Mouse (Mus musculus) adrenal gland, postnatal 10 days (tissue): ENCODE data around the gene Cd200. TPM values are rescaled to one million over a fixed set of nuclear protein-coding genes. Genes with fewer than 3 reads are reported as not detected.
"Not testable (repeated sequence)": the region's sequence is repeated elsewhere in the genome, so short reads cannot be mapped to it uniquely, and the experiment has no call there.

Experiments
- DNase-seq: peaks from one replicate; pipeline ENCODE4 v3.0.0; 2021; ENCODE audit warnings: mixed read lengths
- total RNA-seq, 2 experiments: library from RNA; stranded (reverse); gene quantifications; 2 replicates each; pipeline ENCODE4 v1.2.3; 2021

Cd200 gene
- total RNA-seq, 2 experiments from 2014 or later: 68.9 to 80.1 TPM

DNA sequence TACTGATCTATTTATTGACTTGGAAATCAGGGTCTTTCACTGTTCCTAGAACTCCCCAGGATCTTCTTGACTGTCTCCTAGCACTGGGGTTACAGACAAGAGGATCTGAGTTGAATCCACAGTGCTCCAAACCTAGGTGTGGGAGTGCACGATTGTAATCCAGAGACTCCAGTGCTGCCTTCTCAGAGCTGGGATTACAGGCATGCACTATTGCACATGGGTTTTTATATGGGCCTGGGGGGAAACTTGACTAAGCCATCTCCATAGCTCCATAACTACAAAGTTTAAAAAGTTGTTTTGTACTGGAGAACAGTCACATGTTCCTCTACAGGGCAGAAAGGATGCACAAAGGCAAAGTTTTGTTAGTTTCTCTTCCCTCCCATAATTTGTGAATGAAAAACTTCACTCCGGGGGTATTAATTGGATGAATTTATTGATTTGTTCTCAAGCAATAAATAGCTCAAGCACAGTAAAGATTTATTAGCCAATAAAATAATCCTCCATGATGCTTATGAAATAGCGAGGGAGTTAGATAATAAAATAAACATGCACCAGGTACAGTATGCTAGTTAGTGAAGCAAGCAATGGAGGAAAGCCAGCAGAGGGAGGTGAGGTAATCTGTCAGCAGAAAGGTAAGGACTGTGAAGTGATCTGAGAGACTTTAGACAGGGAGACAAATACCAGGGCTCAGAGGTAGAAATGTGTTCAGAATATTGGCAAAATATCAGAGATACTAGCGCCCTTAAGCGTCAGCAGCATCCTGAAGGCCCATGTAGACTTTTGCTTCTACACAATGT is 30.5 kb downstream of the Cd200 start:
- no peak for DNase-seq

DNA sequence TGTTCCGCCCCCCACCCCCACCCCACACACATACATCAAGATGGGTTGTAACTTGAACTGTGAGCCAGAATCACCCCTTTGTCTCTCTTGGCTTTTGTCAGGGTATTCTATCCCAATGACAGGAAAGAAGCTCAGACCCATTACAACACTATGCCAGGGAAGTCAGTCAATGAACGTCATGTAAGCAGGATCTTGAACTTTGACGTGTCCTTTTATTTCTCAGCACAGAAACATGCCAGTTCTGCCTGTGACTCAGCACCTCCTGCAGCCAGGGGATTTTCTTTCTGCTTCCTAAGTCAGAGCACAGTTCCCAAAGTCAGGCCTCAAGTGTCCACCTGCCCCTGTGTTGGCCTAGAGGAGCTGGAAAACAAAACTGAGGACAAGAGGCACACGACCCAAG is 31.5 kb downstream of the Cd200 start:
- no peak for DNase-seq

DNA sequence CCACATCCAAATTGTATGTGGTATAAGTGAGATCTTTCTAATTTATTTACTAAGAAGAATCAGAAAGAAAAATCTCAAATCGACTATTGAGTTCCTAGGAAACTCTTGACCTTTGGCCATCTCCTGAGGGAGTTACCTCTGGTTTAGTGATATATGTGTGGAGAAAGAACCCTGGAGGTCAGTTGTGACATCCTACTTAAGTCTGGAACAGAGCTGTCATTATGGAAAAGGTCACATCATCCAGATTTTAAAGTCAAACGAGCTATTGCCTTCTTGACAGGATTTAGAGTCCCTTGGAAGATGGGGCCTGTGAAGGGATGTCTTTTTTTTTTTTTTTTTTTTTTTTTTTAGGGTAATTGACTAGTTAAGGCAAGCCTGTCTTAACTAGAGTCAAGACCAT is 32.0 kb downstream of the Cd200 start:
- DNase-seq: no peak

DNA sequence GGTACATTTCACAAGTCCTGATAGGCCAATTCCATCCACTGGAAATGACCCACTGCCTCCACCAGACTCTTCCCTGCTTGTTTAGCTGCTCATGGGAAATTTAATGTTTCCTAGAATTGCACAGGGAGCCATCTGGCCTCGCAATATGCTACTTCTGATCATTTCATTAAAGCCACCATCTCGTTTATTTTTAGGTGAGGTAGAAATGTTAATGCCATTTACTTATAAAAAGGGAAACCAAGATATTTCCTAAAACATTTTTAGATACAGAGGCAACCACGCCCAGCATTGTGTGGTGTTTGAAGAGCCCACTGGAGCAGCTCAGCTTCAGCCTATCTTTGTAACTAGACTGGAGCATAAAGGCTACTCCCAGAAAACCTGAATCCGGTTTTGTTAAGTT is 32.6 kb downstream of the Cd200 start:
- no peak for DNase-seq

DNA sequence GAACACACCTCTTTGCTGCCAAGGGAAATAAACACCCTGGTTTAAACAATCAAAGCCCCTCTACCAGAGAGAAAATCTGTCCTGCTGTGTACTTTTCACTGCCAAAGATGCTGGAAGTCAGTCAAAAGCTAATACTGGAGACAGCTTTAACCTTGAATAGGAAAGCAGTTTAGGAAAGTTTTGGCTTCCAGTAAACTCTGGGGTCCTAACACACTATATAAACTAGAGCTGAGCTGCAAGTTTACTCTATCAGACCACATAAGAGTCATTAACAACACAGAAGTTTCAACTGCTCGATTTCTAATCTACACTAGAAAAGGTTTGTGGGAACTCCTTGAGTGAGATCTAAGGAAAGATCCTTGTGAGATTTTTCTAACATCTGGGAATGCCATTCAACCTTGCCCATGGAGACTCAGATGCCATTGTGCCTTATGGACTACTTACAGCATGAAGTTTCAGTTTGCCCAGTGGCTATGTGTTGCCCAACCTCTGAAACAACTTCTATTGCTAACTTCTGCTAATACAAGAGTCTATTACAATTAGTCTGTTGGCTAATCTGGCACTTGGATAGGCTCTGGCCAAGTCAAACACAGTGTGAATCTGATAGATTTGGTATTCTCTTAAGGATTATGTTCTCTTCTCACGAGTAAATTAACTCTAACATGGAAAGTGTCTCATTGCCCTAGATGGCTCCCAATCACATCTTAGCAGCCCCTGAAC is 33.2 kb downstream of the Cd200 start:
- no peak for DNase-seq

DNA sequence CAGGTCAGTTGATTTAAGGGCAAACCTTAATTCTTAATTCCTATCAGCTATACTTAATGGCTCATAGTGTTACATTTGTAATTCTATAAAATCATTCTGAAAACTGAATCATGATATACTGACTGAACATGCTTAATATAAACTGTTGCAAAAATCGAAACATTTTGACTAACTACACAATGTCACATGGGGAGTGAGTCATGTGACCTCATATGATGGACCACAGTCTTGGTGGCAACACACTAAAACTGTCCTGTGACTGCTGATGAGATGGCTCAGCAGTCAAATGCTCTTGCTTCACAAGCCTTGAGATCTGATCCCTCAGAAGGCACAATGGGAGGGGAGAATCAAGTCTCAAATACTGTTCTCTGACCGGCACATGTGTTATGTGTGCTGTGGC is 34.8 kb downstream of the Cd200 start:
- no peak for DNase-seq

DNA sequence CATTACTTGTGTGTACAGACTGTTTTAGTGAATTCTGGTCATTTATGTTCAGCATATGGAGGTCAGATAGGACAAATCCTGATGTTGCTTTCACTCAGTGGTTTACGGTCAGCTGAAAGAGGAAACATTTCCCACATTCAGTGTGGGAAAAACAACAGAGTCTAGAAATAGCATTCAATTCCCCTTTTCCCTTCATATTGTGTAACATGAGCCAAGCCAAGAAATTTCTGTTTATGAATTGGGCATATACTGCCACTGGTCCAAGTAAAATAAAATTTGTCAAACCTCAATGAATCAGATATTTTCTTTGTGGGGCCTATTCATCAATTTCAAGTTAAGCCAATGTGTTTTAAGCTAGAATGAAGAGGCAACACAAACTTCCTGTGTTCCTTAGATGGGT is 37.8 kb downstream of the Cd200 start:
- DNase-seq: no peak

DNA sequence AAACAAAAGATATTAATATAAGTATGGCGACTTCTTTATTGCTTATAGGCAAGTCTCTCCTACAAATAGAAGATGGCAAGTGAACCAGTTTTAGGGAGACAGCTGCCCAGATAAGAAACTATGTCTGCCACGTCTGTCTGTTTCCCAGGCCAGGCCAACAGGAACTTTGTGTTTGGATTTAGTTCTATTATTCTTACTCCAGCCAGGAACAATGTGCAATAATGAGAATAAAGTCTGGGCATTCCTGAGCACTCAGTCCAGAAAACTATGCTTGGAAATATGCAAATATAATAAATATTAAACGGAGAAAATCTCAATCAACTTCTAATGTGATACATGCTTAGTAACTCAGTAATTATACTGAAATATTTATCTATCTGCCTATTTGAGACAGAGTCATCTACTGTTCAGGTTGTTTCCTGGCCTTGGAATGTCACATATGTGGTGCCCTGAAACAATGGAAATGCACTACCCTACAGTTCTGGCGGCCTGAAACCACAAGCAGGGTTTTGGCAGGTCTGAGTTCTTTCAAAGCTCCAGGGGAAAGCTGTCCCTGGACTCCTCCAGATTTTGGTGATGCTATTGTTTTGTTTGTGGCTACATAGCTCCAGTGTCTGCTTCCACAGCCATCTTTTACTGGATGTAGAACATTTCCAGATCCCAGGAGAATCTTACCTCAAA is 39.4 kb downstream of the Cd200 start:
- no peak for DNase-seq

DNA sequence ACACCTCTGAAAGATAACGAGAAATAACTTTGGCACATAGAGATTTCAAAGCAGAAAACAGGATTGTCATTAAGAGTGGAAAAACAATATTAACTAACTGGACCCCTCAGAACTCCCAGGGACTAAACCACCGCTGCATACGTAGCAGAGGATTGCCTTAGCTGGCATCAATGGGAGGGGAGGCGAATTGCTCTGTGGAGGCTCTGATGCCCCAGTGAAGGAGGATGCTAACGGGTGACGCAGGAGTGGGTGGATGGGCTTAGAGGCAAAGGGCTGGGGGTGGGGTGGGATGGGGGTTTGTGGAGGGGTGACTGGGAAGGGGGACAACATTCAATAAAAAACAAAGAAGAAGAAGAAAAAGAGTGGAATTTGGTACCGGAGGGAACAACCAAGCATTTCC is 42.7 kb downstream of the Cd200 start:
- no peak for DNase-seq

DNA sequence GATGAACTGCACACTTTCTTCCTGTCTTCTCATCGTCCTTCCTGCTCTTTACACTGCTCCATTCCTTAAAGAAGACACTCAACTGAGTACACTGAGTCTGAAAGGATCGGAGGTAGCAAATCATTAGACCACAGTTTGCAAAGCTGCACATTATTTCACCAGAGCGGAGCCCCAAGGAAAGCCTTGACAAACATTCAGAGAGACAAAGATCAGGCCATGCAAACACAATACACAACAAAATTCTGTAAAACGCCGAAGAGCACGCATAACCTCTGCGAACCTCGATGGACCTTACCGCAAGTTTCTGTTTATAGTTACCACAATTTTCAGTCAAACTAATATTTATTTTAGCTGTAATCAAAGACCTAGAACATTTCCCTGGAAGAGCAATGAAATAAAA is 43.5 kb downstream of the Cd200 start:
- DNase-seq: no peak

DNA sequence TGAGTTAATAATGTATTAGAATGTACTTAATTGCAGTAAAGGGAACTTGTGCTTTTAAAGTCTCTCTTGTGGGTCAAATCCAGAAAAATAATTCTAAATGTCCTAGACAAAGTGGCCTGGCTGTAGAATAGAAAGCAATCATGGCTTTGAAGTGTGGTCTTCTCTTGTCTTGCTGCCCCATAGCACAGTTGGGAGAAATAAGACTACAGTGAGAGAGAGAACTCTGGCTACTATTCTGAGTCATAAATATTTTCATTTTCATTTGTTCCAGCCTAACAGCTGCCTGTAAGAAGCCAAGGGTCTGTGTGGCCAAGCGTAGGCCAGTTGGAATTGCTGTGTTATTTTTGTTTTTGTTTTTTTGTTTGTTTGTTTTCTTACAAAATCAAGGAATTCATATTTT is 44.2 kb downstream of the Cd200 start:
- DNase-seq: no peak

DNA sequence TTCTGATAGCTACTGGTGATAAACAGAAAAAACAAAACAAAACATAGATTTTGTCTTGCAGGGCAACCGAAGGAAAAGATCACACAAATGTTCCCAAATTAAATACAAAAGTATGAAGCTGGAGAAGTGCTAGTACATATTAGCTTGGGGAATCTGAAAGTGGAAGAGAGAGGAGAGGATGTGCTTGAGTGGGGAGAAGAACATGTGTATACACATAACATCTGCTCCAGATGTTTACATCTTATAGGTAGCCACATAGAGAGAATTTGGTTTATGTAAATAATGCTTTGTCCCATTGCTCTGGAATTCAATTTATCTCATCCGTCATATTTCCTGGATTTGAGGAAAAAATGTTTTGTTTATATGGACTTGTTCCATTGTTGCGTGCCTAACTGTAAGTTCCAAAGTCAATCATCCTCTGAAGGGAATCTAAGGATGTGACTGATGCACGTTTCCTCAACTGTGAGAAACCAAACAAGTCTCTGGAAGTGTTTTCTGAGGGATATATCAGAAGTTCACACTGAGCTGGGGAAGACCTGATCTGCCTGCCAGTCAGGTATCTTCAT is 45.3 kb downstream of the Cd200 start:
- DNase-seq: no peak

DNA sequence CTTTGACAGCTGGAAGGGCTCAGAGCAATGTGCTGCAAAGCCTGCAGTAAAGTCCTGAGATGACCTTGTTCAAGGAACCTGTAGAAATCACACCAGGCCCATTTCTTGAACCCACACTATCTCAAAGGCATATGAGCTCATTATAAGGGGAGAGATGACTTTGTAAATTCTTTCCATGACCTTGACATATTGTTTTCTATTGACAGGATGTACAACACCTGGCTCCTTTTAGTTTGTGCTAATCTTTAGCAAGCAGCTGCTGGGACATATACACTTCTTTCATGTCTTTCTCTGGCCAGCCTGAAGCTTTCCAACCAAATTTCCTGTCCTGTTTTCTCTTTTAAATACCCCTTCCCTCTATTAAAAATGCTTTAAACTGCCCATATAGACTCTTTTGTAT is 47.4 kb downstream of the Cd200 start:
- DNase-seq: no peak

DNA sequence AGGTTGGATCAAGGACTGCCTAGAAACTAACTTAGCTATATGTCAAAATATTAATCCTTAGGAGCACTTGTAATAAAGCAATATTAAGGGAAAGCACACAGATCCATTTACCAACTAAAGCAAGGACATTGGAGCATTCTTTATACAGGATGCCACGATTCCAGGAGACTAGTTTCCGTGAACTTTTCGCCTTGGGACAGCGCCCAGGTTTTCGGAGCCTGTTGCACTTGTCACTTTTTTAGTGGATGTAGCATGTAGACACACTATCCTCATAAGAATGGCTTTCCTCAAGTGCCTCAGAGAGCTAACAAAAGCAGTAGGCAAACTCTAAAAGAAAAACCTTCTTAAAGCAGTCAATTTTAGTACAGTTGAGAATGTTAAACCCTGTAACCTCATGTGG is 50.4 kb downstream of the Cd200 start:
- DNase-seq: not testable (repeated sequence)

DNA sequence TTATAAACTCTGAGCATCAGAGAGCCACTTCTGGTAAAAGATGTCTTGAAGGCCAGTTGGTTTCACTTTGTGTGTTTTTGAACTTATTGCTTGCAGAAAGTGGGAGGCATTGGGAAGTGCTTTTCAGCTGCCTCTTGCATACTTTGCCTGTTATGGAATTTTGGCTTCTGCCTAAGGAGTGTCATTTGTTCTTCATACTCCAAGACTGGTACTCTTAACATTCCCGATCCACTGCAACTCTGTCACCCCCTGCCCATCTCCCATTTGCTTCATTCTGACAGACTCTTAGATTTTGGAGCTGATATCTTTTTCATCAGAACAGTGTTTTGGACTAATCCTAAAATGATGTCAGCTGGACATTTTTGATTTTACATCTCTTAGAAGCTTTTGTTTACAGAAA is 51.7 kb downstream of the Cd200 start:
- DNase-seq: no peak

DNA sequence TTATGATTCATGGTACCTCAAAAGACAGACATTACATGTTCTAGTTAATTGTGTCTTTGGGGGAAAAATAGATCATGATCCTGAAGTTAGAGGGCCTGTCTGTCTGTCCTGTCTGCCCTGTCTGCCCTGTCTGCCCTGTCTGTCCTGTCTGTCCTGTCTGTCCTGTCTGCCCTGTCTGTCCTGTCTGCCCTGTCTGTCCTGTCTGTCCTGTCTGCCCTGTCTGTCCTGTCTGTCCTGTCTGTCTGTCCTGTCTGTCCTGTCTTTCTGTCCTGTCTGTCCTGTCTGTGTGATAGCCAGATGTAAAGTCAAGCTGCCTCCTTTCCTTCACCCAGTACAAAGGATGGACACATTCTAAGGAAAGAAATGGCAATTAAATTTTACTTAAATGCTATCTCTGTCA is 56.0 kb downstream of the Cd200 start:
- no peak for DNase-seq

DNA sequence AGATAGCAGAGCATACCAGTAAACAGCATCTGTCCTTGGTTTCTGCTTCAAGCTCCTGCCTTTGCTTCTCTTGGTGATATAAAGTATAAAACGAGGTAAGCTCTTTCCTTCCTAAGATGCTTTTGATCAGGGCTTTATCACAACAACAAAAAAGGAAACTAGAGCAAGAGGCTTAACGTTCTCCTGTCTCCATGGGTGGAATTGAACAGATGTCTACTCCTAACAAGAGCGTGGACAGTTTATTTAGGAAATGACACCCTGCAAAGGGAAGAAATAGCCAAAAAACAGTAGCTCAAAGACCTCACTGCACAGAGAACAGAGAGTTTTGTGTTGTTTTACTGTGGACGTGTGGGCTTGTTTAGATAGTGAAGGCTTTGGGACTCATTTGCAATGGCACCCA is 58.1 kb downstream of the Cd200 start:
- DNase-seq: no peak

DNA sequence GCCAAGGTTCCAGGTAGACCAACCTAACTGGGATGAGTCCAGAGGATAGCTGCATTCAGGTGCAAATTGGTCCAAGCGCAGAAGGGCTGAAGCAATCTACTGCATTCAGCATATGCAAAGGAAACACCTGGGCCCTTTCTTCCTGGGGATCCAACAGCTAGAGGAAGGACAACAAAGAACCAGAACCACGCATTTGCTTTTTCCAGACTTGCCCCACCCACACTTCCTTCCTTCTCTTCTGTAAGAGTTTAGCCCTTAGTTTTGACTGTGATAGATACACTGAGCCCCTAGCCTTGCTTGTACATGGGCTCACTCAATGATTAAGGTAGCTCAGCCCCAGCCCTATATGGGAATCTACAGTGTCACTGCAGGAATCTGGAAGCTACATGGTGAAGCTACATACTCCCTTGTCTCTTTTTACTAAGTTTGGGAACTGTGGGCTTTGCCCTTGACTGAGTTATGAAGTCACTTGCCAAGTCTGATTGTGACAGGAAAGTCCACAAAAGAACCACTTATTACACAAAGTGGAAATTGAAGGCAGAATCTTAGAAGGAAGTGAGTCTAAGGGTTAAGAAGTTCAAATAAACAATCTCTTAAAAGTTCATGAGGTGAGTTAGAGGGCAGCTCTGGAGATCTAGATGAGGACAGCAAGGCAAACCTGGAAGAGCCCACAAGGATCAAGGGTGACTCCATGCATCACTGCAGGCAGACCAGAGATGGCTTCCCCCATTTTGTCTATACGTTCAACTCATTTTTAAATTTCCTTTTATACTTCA is 59.1 kb downstream of the Cd200 start:
- DNase-seq: no peak

DNA sequence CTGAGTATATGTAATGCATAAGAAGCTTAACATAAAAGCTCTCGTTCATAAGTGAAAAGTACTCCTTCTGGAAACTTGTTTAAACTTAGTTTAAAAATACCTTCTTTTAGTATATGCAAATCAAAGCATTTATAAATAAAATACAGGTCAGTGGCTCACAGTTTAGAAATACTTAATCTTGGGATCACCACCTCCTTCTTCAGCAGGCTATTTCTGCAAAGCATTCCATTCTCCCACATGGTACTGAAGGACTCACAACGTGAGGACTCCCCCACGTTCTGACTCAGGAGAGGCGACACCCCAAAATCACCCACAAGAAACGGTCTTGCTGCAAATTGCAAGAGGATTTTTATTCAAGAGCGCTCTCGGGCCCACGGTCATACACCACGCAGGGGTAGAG is 60.6 kb downstream of the Cd200 start:
- not testable (repeated sequence) for DNase-seq

DNA sequence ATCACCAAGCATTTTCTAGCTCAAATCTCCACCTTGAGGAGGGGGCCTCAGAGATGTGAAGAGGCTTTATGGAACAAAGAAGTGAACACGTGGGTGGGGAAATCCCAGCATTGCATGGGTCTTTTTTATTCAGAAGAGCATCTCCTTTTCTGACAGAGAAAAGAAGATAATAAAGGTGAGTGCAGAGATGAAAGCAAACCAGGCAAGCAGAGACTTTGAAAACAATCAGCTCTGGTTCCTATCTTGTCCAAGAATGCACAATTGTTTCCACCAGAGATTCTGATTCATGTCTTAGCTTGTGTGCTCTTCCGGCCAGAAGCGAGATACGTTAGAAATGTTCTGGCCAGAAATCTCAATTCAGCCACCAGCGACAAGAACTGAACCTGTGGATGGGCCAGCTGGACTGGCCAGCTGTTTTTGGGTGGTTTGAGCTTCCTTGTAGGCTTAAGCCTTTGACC is 61.9 kb downstream of the Cd200 start:
- no peak for DNase-seq

DNA sequence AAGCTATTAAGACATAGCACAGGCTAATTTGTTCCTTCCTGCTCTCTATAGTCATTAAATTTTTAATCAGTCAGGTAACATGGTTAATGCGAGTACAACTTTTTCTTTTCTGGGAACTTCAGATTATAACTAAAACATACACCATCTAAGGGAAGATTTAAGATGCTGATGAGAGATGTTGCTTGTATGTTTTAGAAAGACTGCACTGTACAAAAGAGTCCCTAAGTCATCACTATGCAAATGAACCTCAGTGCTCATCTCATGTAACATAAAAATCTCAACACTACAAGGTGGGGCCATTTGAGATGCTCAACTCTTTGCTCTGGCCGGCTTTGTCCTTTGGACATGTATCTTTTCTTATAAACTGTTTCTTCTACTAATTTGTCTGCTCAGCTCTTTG is 62.5 kb downstream of the Cd200 start:
- DNase-seq: no peak

DNA sequence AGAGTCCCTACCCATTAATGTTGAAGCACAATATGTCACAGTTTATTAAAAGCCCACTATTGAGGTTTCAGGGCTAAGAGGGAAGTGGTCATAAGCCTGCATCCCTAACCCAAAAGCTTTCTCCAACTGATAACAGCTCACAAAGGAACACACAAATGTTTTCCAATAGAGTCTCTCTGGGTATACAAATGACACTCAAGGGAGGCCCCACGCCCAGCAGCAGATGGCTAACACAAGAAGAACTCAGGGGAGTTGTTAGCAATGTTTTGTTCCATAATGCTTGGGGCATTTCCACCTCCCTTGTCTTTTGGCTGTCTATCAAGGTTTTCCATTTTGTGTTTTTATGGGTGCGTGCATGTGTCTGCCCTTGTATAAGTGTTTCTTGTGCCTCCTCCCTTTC is 64.0 kb downstream of the Cd200 start:
- DNase-seq: no peak
